Mouse (Mus musculus) cortical plate, adult 2 months (tissue): ENCODE measurements at regions not wholly inside any gene's neighbourhood (a gene's known extent, or its start where the extent isn't known, plus 50 kb on each side); places are given as distances from the start of the nearest gene placed in this dataset.

Experiments
- H3K27ac ChIP-seq: fragments of 200-500 bp; 2 replicates; pipeline ENCODE4 v1.5.1; 2012; ENCODE audit warnings: low read length, control low read depth, inconsistent platforms; ENCODE audit not compliant: insufficient read depth
- H3K4me1 ChIP-seq: fragments of 200-500 bp; 2 replicates; pipeline ENCODE4 v1.6.1; 2011; ENCODE audit warnings: low read length; ENCODE audit not compliant: control insufficient read depth, insufficient read depth
- H3K4me3 ChIP-seq: fragments of 200-500 bp; 2 replicates; pipeline ENCODE4 v1.5.1; 2011; ENCODE audit warnings: mild to moderate bottlenecking, low read length, control low read depth; ENCODE audit not compliant: insufficient read depth
- CTCF ChIP-seq: fragments of 200-500 bp; IDR thresholded peaks from 2 replicates; pipeline ENCODE4 v1.5.1; 2011; ENCODE audit warnings: mild to moderate bottlenecking, control low read depth, low read length; ENCODE audit not compliant: insufficient read depth; ENCODE audit errors: extremely low read depth
- POLR2A ChIP-seq: fragments of 200-500 bp; IDR thresholded peaks from 2 replicates; pipeline ENCODE4 v1.6.1; 2011; ENCODE audit warnings: mild to moderate bottlenecking, low read length, control low read depth; ENCODE audit not compliant: insufficient read depth; ENCODE audit errors: extremely low read depth

DNA sequence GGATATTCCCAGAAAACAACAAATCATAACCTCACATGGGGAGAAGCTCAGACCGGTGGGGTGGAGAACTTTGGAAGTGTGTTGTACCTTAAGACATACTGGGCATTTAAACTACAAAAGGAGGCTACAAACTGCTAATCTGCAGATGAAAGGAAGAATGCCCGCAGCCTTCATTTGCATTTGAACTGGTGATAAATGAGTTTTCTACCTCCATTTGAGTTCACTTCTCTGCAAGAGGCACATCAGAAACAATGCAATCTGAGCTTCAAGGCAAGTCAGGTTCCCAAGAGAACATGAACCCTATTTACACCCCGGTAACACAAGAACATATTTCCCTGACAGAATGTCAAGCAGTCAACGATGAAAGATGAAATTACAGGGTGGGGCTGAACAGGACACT is 53.2 kb upstream of the Pabpc6 start:
- H3K4me1 ChIP-seq, result no peaks in the 10 kb centered on the region
- H3K27ac ChIP-seq, result no peak overlapping the region
- no peak overlapping the region for H3K4me3 ChIP-seq
- TF ChIP-seq CTCF, result no peak
- no peak for TF ChIP-seq POLR2A
